Mouse (Mus musculus) neural tube, embryonic 11.5 days (tissue): Measurements from ENCODE around the gene Gpr4. TPM values are rescaled to one million over a fixed set of nuclear protein-coding genes. Genes with fewer than 3 reads are reported as not detected.

Experiments
- ATAC-seq: fragments of 200-750 bp; cut with Nextera tagmentation; 2 replicates; pipeline ENCODE4 v1.8.0; 2017; ENCODE audit warnings: moderate number of reproducible peaks, mild to moderate bottlenecking, moderate TSS enrichment, moderate library complexity; ENCODE audit not compliant: insufficient read depth, low FRiP score, low TSS enrichment
- DNase-seq: peaks from one replicate; pipeline ENCODE4 v3.0.0-alpha.2; 2015; ENCODE audit warnings: low spot score
- H3K27ac ChIP-seq: fragments of 300-500 bp; sonication (generic); 2 replicates; pipeline ENCODE4 v1.5.1; 2014; ENCODE audit warnings: low read depth, mild to moderate bottlenecking, low read length
- H3K27me3 ChIP-seq: fragments of 300-500 bp; sonication (generic); 2 replicates; pipeline ENCODE4 v1.6.1; 2014; ENCODE audit warnings: mild to moderate bottlenecking, low read length, mixed read lengths; ENCODE audit not compliant: control insufficient read depth, insufficient read depth
- H3K36me3 ChIP-seq: fragments of 300-500 bp; sonication (generic); 2 replicates; pipeline ENCODE4 v1.6.1; 2014; ENCODE audit warnings: mild to moderate bottlenecking, low read length, moderate library complexity, mixed read lengths; ENCODE audit not compliant: control insufficient read depth, insufficient read depth
- H3K4me1 ChIP-seq: fragments of 300-500 bp; sonication (generic); 2 replicates; pipeline ENCODE4 v1.6.1; 2014; ENCODE audit warnings: low read length, mixed read lengths; ENCODE audit not compliant: control insufficient read depth, insufficient read depth
- H3K4me2 ChIP-seq: fragments of 300-500 bp; sonication (generic); 2 replicates; pipeline ENCODE4 v1.6.1; 2014; ENCODE audit warnings: low read depth, mild to moderate bottlenecking, moderate library complexity
- H3K4me3 ChIP-seq: fragments of 300-500 bp; sonication (generic); 2 replicates; pipeline ENCODE4 v1.5.1; 2014; ENCODE audit warnings: low read depth, low read length
- H3K9ac ChIP-seq: fragments of 300-500 bp; sonication (generic); 2 replicates; pipeline ENCODE4 v1.6.1; 2014; ENCODE audit warnings: mild to moderate bottlenecking, low read length
- H3K9me3 ChIP-seq: fragments of 300-500 bp; sonication (generic); 2 replicates; pipeline ENCODE4 v1.6.1; 2016; ENCODE audit warnings: low read length; ENCODE audit not compliant: control insufficient read depth
- whole genome bisulfite sequencing: fragments of 180-500 bp; shearing (Covaris S2); extraction: QIAGEN DNeasy Blood & Tissue Kit; methylation state at CpG from one replicate; pipeline ENCODE4 v1.1.7; 2014; 5-methylcytosine and 5-hydroxymethylcytosine counted together
- polyA plus RNA-seq: library from polyadenylated mRNA; unstranded; fragments of >200 nt; fragmentation: Nextera tagmentation; extraction: Ambion mirVana; gene quantifications from 2 replicates; pipeline ENCODE4 v1.2.1, GENCODE M21; 2014

The Gpr4 gene
- polyA plus RNA-seq, 1 experiment from 2014 or later = 2.6 TPM

DNA sequence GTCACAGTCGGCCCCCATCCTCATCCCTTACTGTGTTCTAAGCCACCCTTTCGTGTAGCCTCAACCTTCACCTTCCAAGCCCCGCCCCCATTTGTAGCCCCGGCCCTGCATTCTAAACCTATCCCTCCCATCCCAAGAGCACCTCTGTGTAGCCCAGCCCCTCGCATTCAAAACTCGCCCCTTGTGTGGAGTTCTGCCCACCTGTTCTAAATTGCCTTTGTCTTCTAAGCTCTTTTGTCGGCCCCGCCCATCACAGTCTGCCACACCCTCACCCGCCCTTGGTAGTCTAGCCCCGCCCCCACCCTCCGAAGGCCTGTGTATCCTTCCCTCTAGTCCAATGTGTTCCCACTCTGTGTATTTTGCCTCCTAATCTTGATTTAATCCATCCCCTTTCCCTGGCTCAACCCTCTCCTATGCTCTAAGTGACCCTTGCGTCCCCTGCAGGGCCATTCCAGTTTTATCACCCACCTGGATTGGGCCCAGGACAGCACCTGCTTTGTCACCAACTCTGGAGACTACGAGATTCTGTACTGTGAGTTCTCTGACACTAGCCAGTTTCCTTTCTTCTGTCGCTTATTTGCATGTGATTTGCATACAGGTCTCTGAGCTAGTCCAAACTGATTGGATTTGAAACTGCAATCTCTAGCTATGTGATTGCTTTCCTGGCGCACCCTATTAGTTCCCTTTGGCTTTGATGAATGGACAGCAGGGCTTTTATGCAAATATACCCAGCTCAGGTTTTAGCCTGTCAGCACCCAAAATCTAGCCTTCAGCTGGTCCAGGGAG, 10.1 kb upstream of the Gpr4 start:
- 54% methylated on average over 15 of the region's 15 CpGs for WGBS
- no peaks in the 10 kb centered on the region for H3K9me3 ChIP-seq
- no peak overlapping the region for H3K4me2 ChIP-seq
- no peak for DNase-seq
- H3K4me1 ChIP-seq = no peaks in the 10 kb centered on the region
- no peak overlapping the region for H3K4me3 ChIP-seq
- H3K9ac ChIP-seq = no peak overlapping the region
- ATAC-seq = no peak
- H3K27me3 ChIP-seq = no peaks in the 10 kb centered on the region
- peaks cover 2% of the 10 kb centered on the region; the same call in 1 of the 2 replicates for H3K36me3 ChIP-seq
- H3K27ac ChIP-seq = no peak overlapping the region

DNA sequence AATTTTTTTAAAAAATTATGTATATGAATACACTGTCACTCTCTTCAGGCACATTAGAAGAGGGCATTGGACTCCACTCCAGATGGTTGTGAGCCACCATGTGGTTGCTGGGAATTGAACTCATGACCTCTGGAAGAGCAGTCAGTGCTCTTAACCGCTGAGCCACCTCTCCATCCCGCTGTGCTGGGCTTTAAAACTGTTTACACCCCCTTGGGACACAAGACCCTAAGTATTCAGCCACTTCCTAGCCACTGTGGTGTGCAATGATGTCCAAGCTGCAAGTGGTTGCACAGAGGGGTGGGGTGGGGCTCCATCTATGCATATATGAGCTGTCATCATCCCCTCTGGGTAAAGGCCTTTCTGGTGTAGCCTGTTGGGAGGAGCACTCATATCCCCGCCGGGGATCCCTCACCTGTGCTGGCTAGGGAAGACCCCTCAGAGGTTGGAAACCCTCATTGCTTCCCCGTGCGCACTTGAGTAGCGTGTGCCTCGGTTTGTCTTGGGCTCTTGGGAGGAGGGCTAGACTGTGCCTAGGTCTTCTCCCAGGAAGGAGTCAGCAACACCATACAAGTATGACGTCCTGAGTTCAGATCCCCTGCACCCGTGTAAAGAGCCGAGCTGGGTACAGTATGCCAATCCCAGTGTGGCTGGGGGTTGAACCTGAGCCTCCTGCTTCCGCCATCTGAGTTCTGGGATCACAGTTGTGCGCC, 4.0 kb upstream of the Gpr4 start:
- Histone ChIP-seq H3K9ac (no peak overlapping the region), H3K4me1 (no peaks in the 10 kb centered on the region), H3K4me3 (no peak overlapping the region), H3K27ac (no peak overlapping the region), H3K36me3 (peaks cover 2% of the 10 kb centered on the region; the same call in 1 of the 2 replicates), H3K9me3 (no peaks in the 10 kb centered on the region), H3K27me3 (no peaks in the 10 kb centered on the region), H3K4me2 (no peak overlapping the region)
- DNase-seq (no peak), ATAC-seq (no peak)
- WGBS = 81% methylated on average over 13 of the region's 13 CpGs

GRCm38 (mm10) chr7:19208944-19209472, 3.3 kb upstream of the Gpr4 start:
- H3K9ac ChIP-seq = no peak overlapping the region
- H3K4me1 ChIP-seq = no peaks in the 10 kb centered on the region
- peak; percentile 34 for DNase-seq
- WGBS = 58% methylated on average over 7 of the region's 7 CpGs
- H3K4me3 ChIP-seq = no peak overlapping the region
- ATAC-seq = no peak
- H3K27me3 ChIP-seq = no peaks in the 10 kb centered on the region
- no peaks in the 10 kb centered on the region; the same call in 1 of the 2 replicates for H3K36me3 ChIP-seq
- H3K27ac ChIP-seq = no peak overlapping the region
- no peak overlapping the region for H3K4me2 ChIP-seq
- H3K9me3 ChIP-seq = no peaks in the 10 kb centered on the region

- no peak overlapping the region for H3K4me3 ChIP-seq
- no peak overlapping the region for H3K9ac ChIP-seq
- ATAC-seq (no peak), DNase-seq (no peak)
- H3K9me3 ChIP-seq = no peaks in the 10 kb centered on the region
- no peaks in the 10 kb centered on the region for H3K27me3 ChIP-seq
- no peak overlapping the region for H3K4me2 ChIP-seq
- H3K36me3 ChIP-seq = no peaks in the 10 kb centered on the region
- no peak overlapping the region for H3K27ac ChIP-seq
- WGBS = 91% methylated on average over 4 of the region's 4 CpGs
- H3K4me1 ChIP-seq = no peaks in the 10 kb centered on the region
Measured at GRCm38 (mm10) chr7:19209494-19209893, 2.8 kb upstream of the Gpr4 start.

DNA sequence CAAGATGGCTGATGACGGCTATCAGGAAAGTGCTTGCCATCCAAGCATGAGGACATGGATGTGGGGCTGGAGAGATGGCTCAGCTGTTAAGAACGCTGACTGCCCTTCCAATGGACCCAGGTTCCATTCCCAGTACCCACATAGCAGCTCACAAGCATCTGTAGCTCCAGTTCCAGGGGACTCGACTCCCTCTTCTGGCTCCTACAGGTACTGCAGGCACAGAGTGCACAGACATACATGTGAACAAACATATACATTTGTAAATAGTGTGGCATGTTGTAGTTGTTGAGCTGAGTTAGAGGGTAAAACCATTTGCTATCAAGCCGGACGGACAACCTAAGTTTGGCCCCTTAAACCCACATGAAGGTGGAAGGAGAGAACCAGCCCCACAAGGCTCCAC, 2.3 kb upstream of the Gpr4 start:
- H3K36me3 ChIP-seq = no peaks in the 10 kb centered on the region
- no peaks in the 10 kb centered on the region for H3K9me3 ChIP-seq
- 88% methylated on average over 5 of the region's 5 CpGs for WGBS
- DNase-seq = no peak
- H3K9ac ChIP-seq = no peak overlapping the region
- H3K27me3 ChIP-seq = no peaks in the 10 kb centered on the region
- no peak for ATAC-seq
- no peak overlapping the region for H3K4me3 ChIP-seq
- no peak overlapping the region for H3K4me2 ChIP-seq
- H3K4me1 ChIP-seq = no peaks in the 10 kb centered on the region
- no peak overlapping the region for H3K27ac ChIP-seq

DNA sequence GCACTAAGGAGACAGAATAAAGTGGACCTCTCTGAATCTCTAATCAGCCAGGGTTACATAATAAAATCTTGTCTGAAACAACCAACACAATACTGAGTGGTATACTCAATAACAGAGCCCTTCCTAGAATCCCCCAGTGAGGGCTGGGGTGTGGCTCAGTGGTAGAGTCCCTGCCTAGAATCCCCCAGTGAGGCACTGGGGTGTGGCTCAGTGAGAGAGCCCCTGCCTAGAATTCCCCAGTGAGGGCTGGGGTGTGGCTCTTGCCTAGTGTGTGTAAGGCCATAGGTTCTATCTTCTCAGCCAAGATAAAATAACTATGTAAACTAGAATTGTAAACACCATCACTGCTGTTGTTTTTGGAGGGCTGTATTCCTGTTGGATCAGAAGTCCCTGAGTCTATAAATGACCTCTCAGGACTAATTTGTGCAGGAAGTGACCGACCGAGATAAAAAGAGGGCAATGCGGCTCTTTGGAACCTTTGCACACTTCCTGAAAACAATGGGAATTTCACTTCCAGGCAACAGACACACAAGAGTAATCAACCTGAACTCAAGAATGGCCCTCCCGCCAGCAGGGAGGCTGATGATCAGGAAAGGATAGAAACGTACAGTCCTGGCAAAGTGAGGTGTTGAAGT, 1.2 kb upstream of the Gpr4 start:
- 74% methylated on average over 5 of the region's 5 CpGs for WGBS
- Histone ChIP-seq H3K4me2 (no peak overlapping the region), H3K4me1 (no peaks in the 10 kb centered on the region), H3K9me3 (no peaks in the 10 kb centered on the region), H3K4me3 (no peak overlapping the region), H3K27ac (no peak overlapping the region), H3K27me3 (no peaks in the 10 kb centered on the region), H3K9ac (no peak overlapping the region), H3K36me3 (no peaks in the 10 kb centered on the region)
- no peak for ATAC-seq
- no peak for DNase-seq

GRCm38 (mm10) chr7:19213385-19213784, 1.0 kb downstream of the Gpr4 start:
- no peak overlapping the region for H3K4me2 ChIP-seq

GRCm38 (mm10) chr7:19214369-19214768, 2.0 kb downstream of the Gpr4 start:
- Histone ChIP-seq H3K4me3 (no peak overlapping the region), H3K9me3 (no peaks in the 10 kb centered on the region), H3K36me3 (no peaks in the 10 kb centered on the region), H3K4me1 (no peaks in the 10 kb centered on the region), H3K9ac (no peak overlapping the region), H3K4me2 (no peak overlapping the region), H3K27ac (no peak overlapping the region), H3K27me3 (no peaks in the 10 kb centered on the region)
- no peak for DNase-seq
- 81% methylated on average over 7 of the region's 7 CpGs for WGBS
- no peak for ATAC-seq

More at GRCm38 (mm10) chr7:19213385-19213784, 1.0 kb downstream of the Gpr4 start:
- H3K9ac ChIP-seq = no peak overlapping the region
- ATAC-seq (no peak), DNase-seq (no peak)
- 75% methylated on average over 2 of the region's 2 CpGs for WGBS
- no peaks in the 10 kb centered on the region for H3K9me3 ChIP-seq
- H3K4me3 ChIP-seq = no peak overlapping the region
- H3K36me3 ChIP-seq = no peaks in the 10 kb centered on the region
- H3K4me1 ChIP-seq = no peaks in the 10 kb centered on the region
- no peaks in the 10 kb centered on the region for H3K27me3 ChIP-seq
- no peak overlapping the region for H3K27ac ChIP-seq
